Mouse (Mus musculus) myocyte (in vitro differentiated cells): Measurements from ENCODE around the gene Nipsnap1. TPM values are rescaled to one million over a fixed set of nuclear protein-coding genes. Genes with fewer than 3 reads are reported as not detected.

ENCODE experiments used
- H3K27me3 ChIP-seq: one replicate; pipeline ENCODE4 v1.6.1; 2011; ENCODE audit not compliant: control insufficient read depth, insufficient read depth, insufficient read length
- H3K36me3 ChIP-seq: one replicate; pipeline ENCODE4 v1.6.1; 2011; ENCODE audit not compliant: control insufficient read depth, insufficient read depth
- H3K4me2 ChIP-seq: one replicate; pipeline ENCODE4 v1.6.1; 2011; ENCODE audit warnings: low read depth, control low read depth
- H3K4me3 ChIP-seq: one replicate; pipeline ENCODE4 v1.5.1; 2011; ENCODE audit warnings: mild to moderate bottlenecking, control low read depth, moderate library complexity
- H3K79me2 ChIP-seq: one replicate; pipeline ENCODE4 v1.6.1; 2011; ENCODE audit not compliant: control insufficient read depth, insufficient read depth
- H3ac ChIP-seq: one replicate; pipeline ENCODE4 v1.6.1; 2011; ENCODE audit not compliant: control insufficient read depth, insufficient read length
- CEBPB ChIP-seq: IDR thresholded peaks from 2 replicates; pipeline ENCODE4 v1.6.1; 2011; ENCODE audit warnings: mild to moderate bottlenecking, moderate library complexity; ENCODE audit not compliant: poor library complexity, insufficient read depth, severe bottlenecking
- E2F4 ChIP-seq: IDR thresholded peaks from one replicate; pipeline ENCODE4 v1.6.1; 2011; ENCODE audit warnings: mild to moderate bottlenecking, control low read depth, moderate library complexity; ENCODE audit not compliant: insufficient read depth
- MAX ChIP-seq: IDR thresholded peaks from one replicate; pipeline ENCODE4 v1.6.1; 2011; ENCODE audit warnings: low read depth, mild to moderate bottlenecking, control low read depth
- MYOD1 ChIP-seq, 3 experiments: IDR thresholded peaks; one replicate each; pipeline ENCODE4 v1.6.1; 2011; ENCODE audit warnings: control low read depth in 2 of 3, low read depth in 2 of 3, mild to moderate bottlenecking in 2 of 3, moderate library complexity in 1 of 3; ENCODE audit not compliant: insufficient read length in 2 of 3, control insufficient read depth in 1 of 3
- MYOG ChIP-seq, 3 experiments: IDR thresholded peaks; one replicate each; pipeline ENCODE4 v1.6.1; 2011; ENCODE audit warnings: control low read depth in 2 of 3, low read depth in 2 of 3, mild to moderate bottlenecking in 2 of 3; ENCODE audit not compliant: insufficient read length in 2 of 3, control insufficient read depth in 1 of 3, insufficient read depth in 1 of 3
- POLR2A ChIP-seq: IDR thresholded peaks from one replicate; pipeline ENCODE4 v1.6.1; 2011; ENCODE audit warnings: low read depth, mild to moderate bottlenecking, control low read depth, moderate library complexity; ENCODE audit not compliant: insufficient read length
- POLR2AphosphoS2 ChIP-seq: IDR thresholded peaks from one replicate; pipeline ENCODE4 v1.6.1; 2011; ENCODE audit warnings: low read depth, control low read depth; ENCODE audit not compliant: insufficient read length
- REST ChIP-seq: IDR thresholded peaks from one replicate; pipeline ENCODE4 v1.6.1; 2011; ENCODE audit warnings: mild to moderate bottlenecking, control low read depth, moderate library complexity; ENCODE audit not compliant: insufficient read depth, insufficient read length
- SRF ChIP-seq: IDR thresholded peaks from one replicate; pipeline ENCODE4 v1.6.1; 2011; ENCODE audit warnings: low read depth; ENCODE audit not compliant: control insufficient read depth, insufficient read length
- TCF12 ChIP-seq: IDR thresholded peaks from one replicate; pipeline ENCODE4 v1.6.1; 2011; ENCODE audit warnings: mild to moderate bottlenecking, control low read depth; ENCODE audit not compliant: poor library complexity, insufficient read depth, severe bottlenecking
- TCF3 ChIP-seq: IDR thresholded peaks from one replicate; pipeline ENCODE4 v1.6.1; 2011; ENCODE audit warnings: low read depth, control low read depth; ENCODE audit not compliant: insufficient read length
- USF1 ChIP-seq: IDR thresholded peaks from one replicate; pipeline ENCODE4 v1.6.1; 2011; ENCODE audit warnings: low read depth, mild to moderate bottlenecking, control low read depth, moderate library complexity
- polyA plus RNA-seq: library from polyadenylated mRNA; unstranded; fragments of >200 nt; fragmentation: generic; extraction: Trizol; gene quantifications from one replicate; pipeline ENCODE4 v1.2.1, GENCODE M21; 2012; ENCODE audit warnings: missing spikeins

The Nipsnap1 gene
- polyA plus RNA-seq, 1 experiment: 7.2 TPM

- Histone ChIP-seq H3K79me2 (peaks cover 73% of the 10 kb centered on the region), H3K27me3 (no peaks in the 10 kb centered on the region), H3K4me2 (peak overlapping the region; percentile 57), H3ac (no peak overlapping the region), H3K4me3 (no peak overlapping the region), H3K36me3 (no peaks in the 10 kb centered on the region)
- no peak for TF ChIP-seq TCF12
- TF ChIP-seq CEBPB: peak; percentile 92
- no peak for TF ChIP-seq MYOD1 (IDR thresholded peaks at IDR 0.05; ENCODE audit: control insufficient read depth in 1 of 3, insufficient read length in 2 of 3, low read depth in 2 of 3)
- TF ChIP-seq REST: no peak
Observed at GRCm38 (mm10) chr11:4840942-4841526, 32.7 kb upstream of the Nipsnap1 start.

DNA sequence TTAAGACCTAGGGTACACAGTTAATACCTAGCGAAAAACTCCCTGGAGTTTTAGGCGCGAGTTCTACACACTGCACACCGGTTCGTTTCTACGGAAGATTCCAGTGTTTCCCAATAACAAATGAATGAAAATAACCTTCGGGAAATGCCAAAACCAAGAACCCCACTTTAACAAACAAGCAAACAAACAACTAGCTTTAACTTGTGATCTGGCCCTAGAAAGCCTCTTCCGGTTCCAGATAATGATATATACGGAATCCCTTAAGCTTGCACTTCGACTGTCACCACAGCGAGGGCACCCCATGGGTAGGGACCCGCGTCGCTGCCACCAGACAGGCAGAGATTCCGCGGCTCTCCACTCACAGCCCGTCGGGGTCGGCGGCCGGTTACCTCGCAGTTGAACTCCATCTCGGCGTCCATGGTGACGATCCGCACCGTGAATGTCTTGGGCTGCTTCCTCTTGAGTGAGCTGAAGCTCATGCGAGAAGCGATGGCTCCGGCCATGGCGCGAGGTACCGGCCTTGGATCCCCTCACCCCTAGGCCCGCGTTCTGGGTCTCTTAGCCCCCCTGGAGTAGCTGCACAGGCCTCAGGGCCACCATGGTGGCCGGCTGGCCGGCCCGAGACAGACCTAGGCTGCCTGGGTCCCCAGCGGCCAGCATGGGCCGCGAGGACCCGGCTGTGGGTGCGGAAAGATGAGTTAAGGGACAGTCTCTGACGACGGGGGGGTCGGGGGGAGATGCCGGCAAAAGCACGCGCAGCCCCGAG is 25.1 kb upstream of the Nipsnap1 start:
- H3K36me3 ChIP-seq: no peaks in the 10 kb centered on the region
- no peak for TF ChIP-seq REST
- peak; percentile 38 for TF ChIP-seq POLR2A
- peak overlapping the region; percentile 81 for H3K4me3 ChIP-seq

GRCm38 (mm10) chr11:4849258-4849943 is 24.4 kb upstream of the Nipsnap1 start, which contains the start of gene Nf2:
Nf2 (minus strand) TSS chr11:4849536.
- Histone ChIP-seq H3K4me3 (peak within 1 kb of the TSS; percentile 81), H3K36me3 (no peaks in the 10 kb centered on the region), H3K4me2 (peak within 1 kb of the TSS; percentile 93), H3K79me2 (peaks cover 40% of the 10 kb centered on the region), H3ac (peak within 1 kb of the TSS; percentile 93), H3K27me3 (no peaks in the 10 kb centered on the region)
- peak; percentile 26 for TF ChIP-seq SRF
- TF ChIP-seq MYOG (IDR thresholded peaks at IDR 0.05; ENCODE audit: control insufficient read depth in 1 of 3, insufficient read depth in 1 of 3, insufficient read length in 2 of 3, low read depth in 2 of 3): no peak
- peak; percentile 90 for TF ChIP-seq POLR2AphosphoS2
- no peak for TF ChIP-seq TCF12
- peak; percentile 85 for TF ChIP-seq POLR2A

More for the DNA sequence above, 25.1 kb upstream of the Nipsnap1 start:
- Histone ChIP-seq H3K27me3 (no peaks in the 10 kb centered on the region), H3K79me2 (peaks cover 44% of the 10 kb centered on the region), H3ac (peak overlapping the region; percentile 93), H3K4me2 (peak overlapping the region; percentile 84)

GRCm38 (mm10) chr11:4850404-4850803 is 23.3 kb upstream of the Nipsnap1 start:
- Histone ChIP-seq H3K36me3 (no peaks in the 10 kb centered on the region), H3ac (no peak overlapping the region), H3K79me2 (peaks cover 35% of the 10 kb centered on the region), H3K4me2 (peak overlapping the region; percentile 93), H3K4me3 (peak overlapping the region; percentile 81), H3K27me3 (no peaks in the 10 kb centered on the region)
- no peak for TF ChIP-seq TCF3
- no peak for TF ChIP-seq MYOD1 (IDR thresholded peaks at IDR 0.05; ENCODE audit: control insufficient read depth in 1 of 3, insufficient read length in 2 of 3, low read depth in 2 of 3)
- TF ChIP-seq SRF: no peak
- no peak for TF ChIP-seq POLR2AphosphoS2
- TF ChIP-seq CEBPB: no peak
- no peak for TF ChIP-seq MYOG (IDR thresholded peaks at IDR 0.05; ENCODE audit: control insufficient read depth in 1 of 3, insufficient read depth in 1 of 3, insufficient read length in 2 of 3, low read depth in 2 of 3)
- TF ChIP-seq POLR2A: no peak
- TF ChIP-seq REST: no peak
- no peak for TF ChIP-seq USF1
- TF ChIP-seq MAX: no peak
- TF ChIP-seq TCF12: no peak
- no peak for TF ChIP-seq E2F4

GRCm38 (mm10) chr11:4853021-4853420 is 20.7 kb upstream of the Nipsnap1 start:
- no peak overlapping the region for H3ac ChIP-seq
- H3K36me3 ChIP-seq: no peaks in the 10 kb centered on the region
- TF ChIP-seq MAX: no peak
- no peak overlapping the region for H3K4me3 ChIP-seq
- peaks cover 12% of the 10 kb centered on the region for H3K79me2 ChIP-seq
- H3K4me2 ChIP-seq: no peak overlapping the region
- H3K27me3 ChIP-seq: no peaks in the 10 kb centered on the region
